Mouse (Mus musculus) layer of hippocampus, adult 18-20 months (tissue): ENCODE measurements around the gene Fam118b. TPM values are rescaled to one million over a fixed set of nuclear protein-coding genes. Genes with fewer than 3 reads are reported as not detected.

Experiments
- DNase-seq, 2 experiments: peaks; one replicate each; pipeline ENCODE4 v3.0.0; 2022; ENCODE audit warnings: low spot score in 2 of 2
- total RNA-seq, 2 experiments: library from RNA; stranded (reverse); gene quantifications; 2 replicates each; pipeline ENCODE4 v1.2.3; 2021

Fam118b gene
- total RNA-seq, 2 experiments from 2014 or later: 28.9 to 29.1 TPM

- no peak for DNase-seq
These were observed 68.4 kb downstream of the Fam118b start for GRCm38 (mm10) chr9:35198945-35199771.

- no peak for DNase-seq
These were observed 69.3 kb downstream of the Fam118b start for GRCm38 (mm10) chr9:35198351-35198750.

GRCm38 (mm10) chr9:35197625-35198024 is 70.0 kb downstream of the Fam118b start:
- DNase-seq: no peak

GRCm38 (mm10) chr9:35194048-35194447 is 73.6 kb downstream of the Fam118b start:
- DNase-seq: no peak

- DNase-seq: no peak
These were observed 74.5 kb downstream of the Fam118b start for GRCm38 (mm10) chr9:35192983-35193542.

- peak in 1 of 2 experiments; percentile 59 for DNase-seq
These were observed 78.9 kb downstream of the Fam118b start for GRCm38 (mm10) chr9:35188700-35189099.

- DNase-seq: no peak
These were observed 80.2 kb downstream of the Fam118b start for GRCm38 (mm10) chr9:35187351-35187903.

- no peak for DNase-seq
These were observed 81.2 kb downstream of the Fam118b start for GRCm38 (mm10) chr9:35186430-35186829.

- DNase-seq: no peak
These were observed 84.2 kb downstream of the Fam118b start for GRCm38 (mm10) chr9:35183359-35183758.

GRCm38 (mm10) chr9:35182832-35183231 is 84.8 kb downstream of the Fam118b start:
- DNase-seq: no peak

- DNase-seq: no peak
These were observed 91.4 kb downstream of the Fam118b start for GRCm38 (mm10) chr9:35176124-35176659.

GRCm38 (mm10) chr9:35175251-35176123 is 92.1 kb downstream of the Fam118b start, which contains the start of gene Dcps:
Gene Dcps, minus strand, starts transcription at chr9:35176061.
- DNase-seq: peak; percentile 95 to 98

GRCm38 (mm10) chr9:35173331-35173730 is 94.3 kb downstream of the Fam118b start:
- no peak for DNase-seq

GRCm38 (mm10) chr9:35170071-35170470 is 97.5 kb downstream of the Fam118b start:
- DNase-seq: peak in 1 of 2 experiments; percentile 62

Other genes with a start within 250 kb of the Fam118b start
- 10 to 100 TPM; 26.8 to 31.0 TPM for gene St3gal4, start 148.5 kb downstream of the Fam118b start, total RNA-seq
- gene Dcps, start 91.7 kb downstream of the Fam118b start, total RNA-seq: 10 to 100 TPM; 21.1 to 21.2 TPM
- 10 to 100 TPM; 65.8 to 69.0 TPM for gene Srpr, start 67.6 kb downstream of the Fam118b start, total RNA-seq
- 1 to 10 TPM; 2.1 to 2.4 TPM for gene Tirap, start 67.5 kb downstream of the Fam118b start, total RNA-seq
- 10 to 100 TPM; 33.1 to 35.0 TPM for gene Foxred1, start 56.8 kb downstream of the Fam118b start, total RNA-seq
- 10 to 100 TPM; 11.9 to 13.5 TPM for gene Rpusd4, start 60 bp upstream of the Fam118b start, total RNA-seq
- 10 to 100 TPM; 11.2 to 11.9 TPM for gene Cdon, start 153.3 kb upstream of the Fam118b start, total RNA-seq